Mouse (Mus musculus) kidney, adult 9 months (tissue): ENCODE measurements around the gene Vps13d.

Source experiments
- DNase-seq: peaks from one replicate; pipeline ENCODE4 v3.0.0; 2022

The Vps13d gene

DNA sequence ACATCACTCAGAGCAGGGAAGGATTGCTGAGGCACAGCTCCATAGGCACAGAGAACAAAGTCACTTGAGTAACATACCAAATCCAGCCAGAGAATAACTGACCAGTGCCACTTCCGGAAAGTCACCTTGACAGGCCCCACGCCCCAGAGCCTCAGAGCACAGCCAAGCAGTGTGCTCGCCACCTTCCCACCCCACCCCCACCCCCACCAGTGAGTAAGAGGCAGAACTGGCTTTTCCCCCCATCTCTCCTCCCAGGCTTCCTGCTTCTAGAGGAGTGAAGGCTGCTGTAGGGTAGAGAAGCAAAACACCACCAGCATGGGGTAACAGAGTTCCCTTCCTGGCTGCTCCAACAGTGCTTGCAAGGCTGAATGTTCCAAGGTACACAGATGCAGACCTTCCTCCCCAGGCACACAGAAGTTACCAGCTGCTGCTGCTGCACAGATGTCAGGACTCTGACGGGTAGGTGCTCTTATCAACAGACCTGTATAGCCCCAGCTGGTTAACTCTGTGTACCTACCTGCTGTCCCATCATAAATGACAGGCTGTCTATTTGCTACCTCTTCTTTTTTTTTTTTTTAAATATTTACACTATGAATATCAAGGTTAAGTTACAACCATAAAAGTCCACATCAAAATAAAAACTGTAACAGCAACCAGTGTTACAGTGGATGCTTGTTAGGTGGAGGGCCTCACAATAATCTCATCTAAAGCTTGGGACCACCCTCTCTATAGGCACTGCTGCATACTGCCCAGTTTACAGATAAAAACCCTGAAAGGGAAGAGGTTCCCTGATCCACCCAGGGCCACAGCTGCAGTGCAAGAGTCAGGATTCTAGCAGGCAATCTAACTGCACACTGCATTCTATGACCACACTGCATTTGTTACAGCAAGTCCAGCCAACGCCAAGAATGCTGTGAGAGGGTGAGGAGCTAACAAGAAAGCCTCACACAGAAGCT is 47.5 kb downstream of the Vps13d start:
- peak; percentile 12 for DNase-seq

GRCm38 (mm10) chr4:145143533-145143932 is 51.3 kb downstream of the Vps13d start:
- DNase-seq = no peak

DNA sequence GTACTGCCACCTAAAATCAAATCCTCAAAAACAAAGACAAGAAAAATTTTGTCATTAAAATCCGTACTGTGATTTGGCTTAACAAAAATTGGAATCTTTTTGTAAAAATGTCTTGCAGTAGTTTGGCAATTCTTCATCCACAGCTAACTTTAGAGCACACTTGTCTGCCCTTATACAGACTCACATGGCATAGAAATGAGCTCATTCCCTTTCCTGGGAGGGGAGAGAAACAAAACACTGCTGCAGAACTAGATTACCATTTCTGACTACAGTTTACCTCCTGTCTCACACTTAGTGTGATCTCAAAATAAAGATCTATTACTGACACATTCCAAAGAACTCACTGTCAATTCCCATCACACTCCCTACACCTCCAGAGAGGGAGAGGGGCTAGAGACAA is 58.1 kb downstream of the Vps13d start:
- DNase-seq = no peak

GRCm38 (mm10) chr4:145135473-145135872 is 59.3 kb downstream of the Vps13d start:
- no peak for DNase-seq

GRCm38 (mm10) chr4:145130772-145131171 is 64.0 kb downstream of the Vps13d start:
- DNase-seq = no peak

GRCm38 (mm10) chr4:145129956-145130548 is 64.8 kb downstream of the Vps13d start:
- peak; percentile 42 for DNase-seq

DNA sequence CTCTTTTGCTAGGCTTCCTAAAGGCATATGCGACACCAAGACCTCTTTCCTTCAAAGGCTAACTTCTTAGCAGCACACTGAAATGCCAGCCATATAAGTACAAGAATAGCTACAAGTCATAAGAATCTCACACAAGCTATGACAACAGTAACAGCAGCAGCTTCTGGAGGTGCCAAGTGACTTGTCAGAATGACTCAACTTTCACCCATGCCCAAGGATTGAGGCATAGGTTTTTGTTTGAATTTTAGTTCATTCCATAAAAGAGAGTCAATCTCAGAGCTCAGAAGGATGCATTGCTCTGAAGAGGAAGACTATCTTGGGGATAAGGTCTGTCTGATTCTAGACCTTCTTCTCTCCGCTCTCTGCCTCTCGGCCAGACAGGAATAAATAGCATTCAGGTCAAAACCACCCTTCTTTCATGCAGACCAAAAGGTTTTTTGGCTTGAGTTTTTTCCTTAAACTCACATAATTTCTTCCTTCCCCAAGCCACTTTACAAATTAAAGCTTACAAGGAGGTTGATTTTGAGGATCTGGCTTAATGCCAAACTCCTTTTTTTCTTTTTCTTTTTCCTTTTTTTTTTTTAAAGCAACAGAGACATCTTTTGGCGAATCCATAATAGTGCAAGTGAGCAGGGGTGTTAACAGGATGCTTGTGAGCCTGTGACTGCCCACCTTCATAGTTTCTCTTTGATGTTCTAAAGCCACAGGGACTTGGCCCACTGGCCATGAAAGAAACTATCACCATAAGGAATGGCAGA is 69.2 kb downstream of the Vps13d start:
- DNase-seq = no peak

DNA sequence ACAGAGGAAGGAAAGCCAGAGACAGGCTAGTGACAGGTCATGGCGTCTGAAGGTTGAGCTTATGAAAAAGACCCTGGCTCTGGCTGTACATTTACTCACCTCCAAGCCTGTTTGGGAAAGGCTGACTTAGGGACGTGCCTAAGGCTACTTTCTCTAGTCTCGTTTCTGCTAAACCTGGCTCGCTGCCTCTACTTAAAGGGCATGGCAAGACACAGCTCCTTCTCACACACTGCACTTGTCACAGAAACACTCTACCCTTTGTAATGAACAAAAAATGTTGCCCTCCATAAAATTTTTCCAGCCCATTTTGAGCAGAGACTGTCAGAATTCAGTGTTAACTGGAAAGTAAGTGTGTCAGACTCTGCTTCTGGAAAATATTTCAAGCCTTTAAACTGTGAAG is 70.4 kb downstream of the Vps13d start:
- no peak for DNase-seq

DNA sequence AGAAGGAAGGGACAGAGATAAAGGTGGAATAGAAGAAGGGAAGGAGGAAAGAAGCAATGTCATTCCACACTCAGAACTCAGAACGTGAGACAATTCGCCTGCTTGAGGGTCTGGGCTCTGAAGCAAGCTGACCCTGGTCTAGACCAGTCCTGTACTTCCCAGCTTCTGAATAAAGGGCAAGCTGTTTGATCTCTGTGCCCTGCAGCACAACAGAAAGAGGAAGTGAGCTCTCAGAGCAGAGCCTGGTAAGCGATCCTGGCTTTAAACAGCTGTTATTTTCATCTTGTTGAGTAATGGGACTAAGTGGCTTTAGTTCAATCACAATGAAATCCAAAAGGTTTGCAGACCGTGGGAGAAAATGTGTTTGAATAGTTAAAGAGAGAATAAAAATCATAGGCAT is 83.2 kb downstream of the Vps13d start:
- peak; percentile 6 for DNase-seq

- DNase-seq = no peak
These were observed 84.1 kb downstream of the Vps13d start for GRCm38 (mm10) chr4:145110736-145111135.

DNA sequence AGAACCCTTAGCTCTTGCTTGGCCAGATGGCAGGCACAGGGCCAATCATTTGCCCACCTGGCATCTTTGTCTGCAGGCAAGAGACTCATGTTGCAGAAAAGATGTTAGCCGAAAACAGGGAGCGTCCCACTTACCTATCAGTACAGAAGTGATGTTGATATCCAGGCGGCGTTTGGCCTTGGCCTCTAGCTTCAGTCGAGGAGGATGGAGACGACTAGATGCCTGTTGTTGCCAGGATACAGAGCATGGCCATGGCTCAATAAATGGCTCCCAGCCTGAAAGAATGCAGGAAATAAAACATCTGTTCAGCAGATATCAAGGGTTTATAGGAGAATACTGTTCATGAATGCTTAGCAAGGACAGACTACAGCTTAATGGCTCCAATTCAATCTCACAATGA is 88.0 kb downstream of the Vps13d start:
- no peak for DNase-seq

DNA sequence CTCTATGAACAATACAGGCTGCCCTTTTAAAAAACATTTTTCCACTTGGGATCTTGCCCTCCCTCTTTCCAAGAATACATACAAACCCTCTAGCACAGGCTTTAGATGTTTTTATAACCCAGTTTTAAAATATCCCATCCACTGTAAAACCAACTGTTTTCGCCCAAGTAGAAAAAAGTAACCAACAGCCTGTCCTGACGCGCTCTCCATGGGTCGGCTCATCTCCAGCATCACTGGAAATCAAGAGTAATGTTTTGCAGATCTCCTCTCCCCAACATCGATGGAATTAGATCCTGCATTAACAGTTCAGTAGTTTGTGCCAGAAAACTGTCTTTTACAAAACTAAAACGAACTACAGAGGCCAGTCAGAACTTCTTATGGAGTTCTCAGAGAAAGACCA is 89.5 kb downstream of the Vps13d start:
- DNase-seq = no peak

DNA sequence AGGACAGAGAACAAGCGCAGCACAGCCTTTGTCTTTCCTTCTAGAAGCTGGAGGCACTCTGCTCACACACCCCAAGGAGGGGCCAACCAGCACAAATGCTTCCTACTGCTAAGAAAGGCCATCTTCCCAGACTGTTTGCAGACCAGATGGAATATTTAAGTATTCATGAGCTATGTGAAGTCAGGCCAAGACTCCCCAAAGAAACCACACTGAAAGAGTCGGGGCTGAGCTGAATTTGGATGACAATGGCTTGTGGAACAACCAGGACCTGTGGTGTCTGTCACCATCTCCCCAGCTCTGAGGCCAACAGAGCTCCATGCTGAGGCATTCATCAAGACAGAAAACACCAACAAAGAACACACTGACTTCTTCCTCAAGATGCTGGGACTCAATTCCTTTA is 89.9 kb downstream of the Vps13d start:
- DNase-seq = no peak

DNA sequence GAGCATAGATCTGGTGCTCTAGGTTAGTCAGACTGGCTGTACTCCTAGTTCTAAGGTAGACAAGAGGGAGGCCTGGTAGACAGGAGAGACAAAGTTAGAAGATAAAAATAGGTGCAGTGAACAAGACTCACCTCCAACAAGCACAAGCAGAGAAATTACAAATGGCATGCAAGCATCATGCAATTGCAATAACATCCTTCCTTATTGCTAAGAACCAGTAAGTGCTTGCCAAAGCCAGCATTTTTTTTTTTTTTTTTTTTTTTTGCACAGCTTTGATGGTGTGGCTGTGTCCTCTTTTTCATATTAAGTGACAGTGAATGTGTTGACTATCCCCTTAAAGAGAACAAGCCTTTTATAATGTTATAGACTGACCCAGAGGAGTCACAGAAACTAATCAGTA is 91.2 kb downstream of the Vps13d start:
- DNase-seq = no peak

DNA sequence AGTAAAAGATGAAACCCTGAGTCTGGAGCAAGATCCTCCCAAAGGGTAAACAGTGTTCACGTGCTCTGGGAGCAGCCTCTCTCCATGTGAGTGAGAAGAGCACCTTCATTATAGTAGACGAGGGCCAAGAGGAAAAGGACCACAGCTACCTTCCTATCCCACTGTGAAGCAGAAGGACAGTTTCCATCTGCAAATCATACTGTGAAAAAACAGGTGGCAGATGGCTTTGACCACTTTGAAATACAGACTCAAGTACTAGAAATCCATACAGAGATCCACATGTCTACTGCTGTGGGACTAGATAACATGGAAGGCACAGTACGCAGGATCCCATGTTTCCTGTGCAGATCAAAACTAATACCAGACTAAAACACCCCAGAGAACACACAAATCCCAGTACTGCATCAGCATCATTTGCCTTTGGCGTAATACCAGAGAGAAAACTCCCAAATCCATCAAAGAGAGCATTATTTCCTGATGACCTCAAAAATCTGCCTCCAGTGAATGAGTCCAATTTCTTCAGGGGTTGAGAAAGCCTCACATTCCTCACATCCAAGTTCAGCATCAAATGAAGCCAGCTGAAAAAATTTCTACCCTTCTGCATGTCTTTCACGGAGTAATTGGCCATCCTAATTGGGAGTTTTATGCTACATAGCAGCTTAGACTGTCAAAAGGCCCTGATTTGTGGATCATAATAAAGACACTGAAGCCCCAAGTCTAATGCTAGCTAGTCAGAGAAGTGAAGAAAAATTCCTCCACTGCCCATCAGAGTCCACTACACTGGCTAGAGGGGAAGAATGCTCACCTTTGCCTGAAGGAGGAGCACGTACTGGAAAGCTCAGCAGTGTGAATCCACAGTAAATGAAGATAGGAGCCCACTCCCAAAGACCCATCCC is 92.7 kb downstream of the Vps13d start:
- DNase-seq = no peak

DNA sequence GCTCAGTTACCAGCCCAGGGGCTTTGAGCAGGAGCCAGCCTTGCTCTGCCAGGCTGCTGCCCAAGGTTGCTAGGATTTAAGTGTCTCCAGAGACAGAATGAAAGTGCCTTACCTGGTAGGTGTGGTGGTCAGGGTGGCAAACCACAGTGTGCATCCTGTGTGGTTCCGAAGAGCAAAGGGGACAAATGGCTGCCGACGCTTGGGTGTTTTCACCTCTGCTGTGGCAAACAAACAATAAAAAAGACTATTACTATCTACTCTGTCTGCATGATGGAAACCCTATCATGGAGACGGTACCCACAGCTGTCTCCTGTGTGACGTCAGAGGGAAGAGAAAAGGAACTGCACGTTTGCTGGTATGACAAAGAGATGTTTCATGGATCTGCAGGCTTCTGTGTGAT is 95.0 kb downstream of the Vps13d start:
- no peak for DNase-seq

DNA sequence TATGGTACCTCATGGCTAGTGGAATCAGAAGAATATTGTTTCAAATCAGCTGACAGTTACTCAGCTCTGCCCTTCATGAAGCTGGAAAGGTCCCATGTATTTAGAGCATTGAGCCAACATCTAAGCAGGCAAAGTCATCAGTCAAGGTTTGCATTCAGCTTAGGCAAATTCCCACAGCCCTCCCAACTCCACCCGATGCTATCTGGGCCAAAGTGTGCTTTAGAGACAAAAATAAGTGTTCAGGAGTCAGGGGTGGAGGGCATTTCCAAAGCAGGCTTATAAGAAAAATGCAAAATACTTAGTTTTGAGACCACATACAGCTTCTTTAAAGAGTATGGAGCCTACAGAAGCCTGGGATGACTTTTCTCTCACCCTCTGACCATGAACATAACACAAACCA is 95.5 kb downstream of the Vps13d start:
- DNase-seq = no peak

GRCm38 (mm10) chr4:145097974-145098373 is 96.8 kb downstream of the Vps13d start:
- no peak for DNase-seq

DNA sequence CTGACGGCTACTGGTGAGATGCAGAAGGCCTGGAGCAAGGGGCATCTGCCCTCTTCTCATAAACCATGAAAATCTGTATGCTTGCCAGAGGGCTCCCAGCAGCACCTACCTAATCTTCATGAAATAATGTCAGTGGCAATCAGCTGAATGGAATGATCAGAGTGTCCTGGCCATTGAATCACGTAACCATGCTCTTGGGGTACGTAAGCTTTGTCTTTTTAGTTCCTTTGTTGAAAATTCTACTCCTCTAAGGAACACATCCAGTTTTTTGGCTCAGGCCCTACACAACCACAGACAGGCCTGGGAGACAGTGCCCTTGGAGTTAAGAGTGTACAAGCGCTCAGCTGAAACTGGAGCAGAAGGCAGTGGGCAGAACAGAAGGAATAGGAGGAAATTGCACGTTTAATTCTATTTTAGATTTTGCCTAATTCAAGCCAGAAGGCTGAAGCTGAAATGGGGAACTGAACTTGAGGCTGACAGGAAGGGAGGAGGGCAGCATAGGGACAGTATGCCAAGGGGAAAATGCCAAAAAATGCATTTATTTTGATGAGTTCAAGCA is 98.2 kb downstream of the Vps13d start:
- no peak for DNase-seq

GRCm38 (mm10) chr4:145086509-145086908 is 108.3 kb downstream of the Vps13d start:
- no peak for DNase-seq

- DNase-seq = no peak
These were observed 115.5 kb downstream of the Vps13d start for GRCm38 (mm10) chr4:145079324-145079723.

DNA sequence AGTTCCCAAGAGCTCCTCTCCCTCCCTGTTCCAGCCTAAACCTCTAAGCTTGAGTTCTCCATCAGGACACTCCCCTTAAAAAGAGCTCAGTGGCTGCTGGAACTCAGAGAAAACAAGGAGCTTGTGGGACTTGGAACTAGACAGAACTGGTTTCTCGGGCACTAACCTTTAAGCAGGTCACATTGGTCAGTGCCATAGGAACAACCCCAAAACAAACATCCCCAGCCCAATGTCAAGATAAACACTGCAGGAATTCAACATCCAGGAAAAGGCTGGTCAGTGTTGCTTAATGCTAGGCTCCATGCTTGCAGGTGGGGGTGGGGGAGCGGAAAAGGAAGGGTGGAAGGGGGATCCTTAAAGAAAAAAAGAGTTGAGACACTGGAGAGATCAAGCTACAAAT is 120.5 kb downstream of the Vps13d start:
- DNase-seq = peak; percentile 57
